Mouse (Mus musculus) urinary bladder, postnatal 10 days (tissue): ENCODE measurements at regions not wholly inside any gene's neighbourhood (a gene's known extent, or its start where the extent isn't known, plus 50 kb on each side); places are given as distances from the start of the nearest gene placed in this dataset.
A peak's percentile ranks its signal among the peaks of the same experiment; 100 is the strongest.
"Not testable (repeated sequence)": the region's sequence is repeated elsewhere in the genome, so short reads cannot be mapped to it uniquely, and the experiment has no call there.

Source experiments
- DNase-seq: peaks from one replicate; pipeline ENCODE4 v3.0.0; 2022; ENCODE audit warnings: low spot score

GRCm38 (mm10) chr14:33691690-33692089 is 102.7 kb downstream of the Ptpn20 start:
- no peak for DNase-seq

- DNase-seq: no peak
Observed at GRCm38 (mm10) chr14:33694224-33694623, 105.2 kb downstream of the Ptpn20 start.

GRCm38 (mm10) chr14:33695362-33695982 is 106.5 kb downstream of the Ptpn20 start:
- DNase-seq: peak; percentile 24

GRCm38 (mm10) chr14:33696817-33697216 is 107.8 kb downstream of the Ptpn20 start:
- DNase-seq: no peak

- DNase-seq: no peak
Observed at GRCm38 (mm10) chr14:33699777-33700438, 110.9 kb downstream of the Ptpn20 start.

DNA sequence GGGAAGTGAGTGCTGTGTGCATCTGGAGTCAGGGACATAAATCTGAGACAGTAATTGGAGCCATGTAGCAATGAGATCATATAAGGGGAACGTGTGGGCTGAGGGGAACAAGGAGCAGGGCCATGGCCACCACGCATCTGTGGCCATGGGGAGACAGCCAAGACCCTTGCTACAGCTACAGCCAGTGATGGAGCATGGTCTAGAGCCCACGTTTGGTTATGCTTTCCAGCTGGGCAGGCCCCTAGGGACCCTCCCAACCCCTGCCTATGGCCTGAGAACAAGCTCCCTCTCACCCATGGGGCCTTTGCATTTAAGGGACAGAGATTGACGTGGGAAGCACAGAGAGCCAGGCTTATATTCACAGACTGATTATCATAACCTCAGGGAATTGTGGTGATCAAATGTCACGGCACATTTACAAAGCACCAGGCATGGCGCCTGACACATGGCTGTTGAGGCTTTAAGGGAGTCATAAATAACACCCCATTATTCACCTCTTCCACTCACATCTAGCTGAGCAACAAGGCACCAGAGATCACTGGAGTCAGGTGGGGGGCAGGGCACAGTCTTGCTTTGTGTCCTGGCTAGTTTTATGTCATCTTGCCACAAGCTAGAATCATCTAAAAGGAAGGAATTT is 118.8 kb downstream of the Ptpn20 start:
- no peak for DNase-seq

DNA sequence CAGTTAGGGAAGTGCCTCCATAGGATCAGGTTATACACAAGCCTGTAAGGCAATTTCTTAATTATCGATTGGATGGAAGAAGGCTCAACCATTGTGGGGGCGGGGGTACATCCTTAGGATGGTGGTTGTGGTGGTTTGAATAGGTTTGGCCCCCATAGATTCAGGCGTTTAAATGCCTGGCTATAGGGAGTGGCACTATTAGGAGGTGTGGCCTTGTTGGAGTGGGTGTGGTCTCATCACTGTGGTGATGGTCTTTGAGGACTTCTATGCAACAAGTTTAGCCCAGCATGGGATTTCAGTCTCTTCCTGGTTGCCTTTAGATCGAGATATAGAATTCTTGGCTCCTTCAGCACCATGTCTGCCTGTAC is 119.3 kb downstream of the Ptpn20 start:
- no peak for DNase-seq

DNA sequence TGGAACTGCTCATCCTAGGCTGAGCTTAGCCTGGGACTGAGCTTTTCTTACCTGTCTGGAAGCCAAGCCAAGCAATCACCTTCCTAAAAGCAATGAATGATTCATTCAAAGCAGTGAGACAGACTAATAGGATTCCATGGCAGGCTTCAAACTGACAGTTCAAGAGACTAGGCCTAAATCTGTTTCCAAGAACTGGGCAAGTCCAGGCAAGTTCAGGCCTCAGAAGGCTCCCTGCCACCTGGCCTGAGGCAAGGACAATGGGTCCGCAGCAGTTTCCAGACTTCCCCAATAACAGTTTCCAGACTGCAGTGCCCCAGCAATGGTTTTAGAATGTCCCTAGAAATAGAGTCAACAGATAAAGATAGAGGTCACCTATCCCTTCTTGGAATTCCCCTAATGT is 123.5 kb downstream of the Ptpn20 start:
- DNase-seq: no peak

- no peak for DNase-seq
Observed at GRCm38 (mm10) chr14:33719651-33720050, 130.6 kb downstream of the Ptpn20 start.

DNA sequence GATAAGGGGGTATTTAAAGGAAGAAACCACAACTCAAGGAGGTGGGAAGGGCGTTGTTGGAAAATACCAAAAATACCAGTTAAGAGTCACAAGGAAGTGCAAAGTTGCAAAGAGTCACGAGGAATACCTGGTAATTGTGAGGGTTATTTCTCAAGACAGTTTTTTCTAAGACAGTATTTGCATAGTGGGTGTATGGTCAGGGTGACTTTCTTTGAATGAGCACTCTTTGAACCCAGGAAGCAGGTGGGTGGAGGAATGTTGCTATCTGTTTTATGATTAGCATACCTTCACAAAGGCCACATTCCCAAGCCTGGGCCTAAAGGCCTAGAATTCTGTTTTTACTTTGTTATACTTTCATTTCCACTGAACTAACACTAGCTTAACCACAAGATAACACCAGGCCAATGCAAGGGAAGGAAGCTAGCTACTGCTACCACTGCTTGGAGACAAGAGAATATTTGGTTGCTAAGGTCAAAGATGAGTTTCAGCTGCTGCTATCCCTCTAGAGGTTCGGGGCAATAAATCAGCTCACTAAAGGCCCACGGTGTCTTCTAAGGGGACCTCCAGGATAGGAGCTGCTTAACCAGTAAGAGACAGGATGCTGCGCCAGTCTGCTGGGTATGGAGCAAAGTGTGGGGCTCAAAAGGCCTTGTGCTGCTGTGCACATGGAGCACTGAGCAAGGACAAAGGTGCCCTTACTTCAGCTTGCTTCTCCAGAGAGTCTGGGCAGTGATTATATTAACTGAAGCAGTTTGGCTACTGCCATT is 133.6 kb downstream of the Ptpn20 start:
- DNase-seq: not testable (repeated sequence)

DNA sequence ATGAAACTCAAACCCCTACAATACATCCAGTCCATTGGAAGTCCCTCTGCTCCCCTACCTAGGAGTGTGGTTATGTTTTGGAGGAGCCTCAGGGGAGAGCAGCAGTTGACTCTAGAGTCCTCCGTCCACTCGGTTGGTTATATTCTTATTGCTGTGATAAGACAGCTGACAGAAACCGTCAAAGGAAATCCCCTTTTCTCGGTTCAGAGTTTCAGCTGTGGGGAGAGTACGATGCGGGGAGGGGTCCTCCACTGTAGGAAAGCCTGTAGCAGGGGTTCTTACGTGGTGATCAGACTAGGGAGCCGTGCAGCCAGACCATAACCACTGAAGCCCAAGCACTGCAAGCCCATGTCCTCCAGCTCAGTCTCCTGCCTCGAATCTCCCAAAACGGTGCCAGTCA is 137.5 kb downstream of the Ptpn20 start:
- DNase-seq: no peak

GRCm38 (mm10) chr14:33729115-33729884 is 140.3 kb downstream of the Ptpn20 start:
- no peak for DNase-seq

GRCm38 (mm10) chr14:33732698-33733097 is 143.7 kb downstream of the Ptpn20 start:
- no peak for DNase-seq

GRCm38 (mm10) chr14:33734446-33735043 is 145.5 kb downstream of the Ptpn20 start:
- DNase-seq: no peak

GRCm38 (mm10) chr14:33735653-33736052 is 146.6 kb downstream of the Ptpn20 start:
- DNase-seq: no peak

DNA sequence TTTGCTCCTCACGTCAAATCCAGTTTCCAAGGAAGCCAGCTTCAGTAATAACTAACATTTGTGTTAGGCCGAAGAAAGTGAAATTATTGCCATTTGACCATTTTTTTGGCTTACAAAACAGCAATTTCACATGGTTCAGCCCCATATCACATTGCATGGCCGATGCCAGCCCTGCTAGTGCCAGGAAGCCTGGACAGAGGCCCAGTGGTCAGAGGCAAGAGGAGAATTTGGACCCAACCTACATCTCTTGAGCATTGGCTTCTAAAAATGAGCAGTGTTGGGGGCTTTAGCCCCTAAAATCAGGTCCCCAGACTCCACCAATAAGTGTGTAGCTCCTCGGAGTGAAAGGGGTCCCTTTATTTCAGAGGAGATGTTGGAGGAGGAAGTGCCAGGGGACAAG is 157.2 kb downstream of the Ptpn20 start:
- no peak for DNase-seq

DNA sequence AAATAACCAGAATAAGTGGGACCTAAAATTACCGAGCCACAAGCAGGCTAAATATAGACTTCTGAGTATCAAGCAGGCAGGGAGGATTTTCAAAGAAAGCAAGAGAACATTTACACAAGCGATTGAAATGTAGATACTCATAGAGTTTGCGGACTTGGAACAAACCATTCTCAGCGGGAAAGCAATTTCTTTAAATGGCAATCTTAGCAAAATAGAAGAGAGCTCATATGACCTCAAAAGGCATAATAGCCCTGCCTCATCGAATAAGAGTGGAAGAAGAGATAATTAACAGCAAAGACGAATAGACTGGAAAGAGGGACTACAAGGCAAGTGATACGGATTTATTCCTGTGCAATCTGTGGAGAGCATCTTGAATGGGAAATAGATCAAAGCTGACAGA is 163.7 kb upstream of the Gdf10 start:
- DNase-seq: no peak

DNA sequence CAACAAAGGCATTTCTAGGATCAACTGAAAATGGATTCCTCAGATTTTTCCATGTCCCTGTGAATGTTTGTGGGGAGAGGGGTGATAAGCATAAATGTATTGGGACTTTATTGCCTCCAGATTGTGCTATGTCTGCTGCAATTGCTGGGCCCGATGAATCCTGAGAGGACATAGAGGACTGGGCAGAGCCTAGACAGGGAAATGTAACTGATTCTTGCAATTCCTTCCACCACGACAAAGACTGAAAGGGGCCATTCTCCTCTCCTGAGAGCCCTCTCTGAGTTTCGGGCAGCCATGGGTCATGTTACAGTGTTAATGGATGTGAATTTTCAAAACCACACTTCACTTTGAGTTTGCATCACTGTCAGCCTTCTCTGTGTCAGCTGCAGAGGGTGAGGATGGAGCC is 159.7 kb upstream of the Gdf10 start:
- DNase-seq: no peak

DNA sequence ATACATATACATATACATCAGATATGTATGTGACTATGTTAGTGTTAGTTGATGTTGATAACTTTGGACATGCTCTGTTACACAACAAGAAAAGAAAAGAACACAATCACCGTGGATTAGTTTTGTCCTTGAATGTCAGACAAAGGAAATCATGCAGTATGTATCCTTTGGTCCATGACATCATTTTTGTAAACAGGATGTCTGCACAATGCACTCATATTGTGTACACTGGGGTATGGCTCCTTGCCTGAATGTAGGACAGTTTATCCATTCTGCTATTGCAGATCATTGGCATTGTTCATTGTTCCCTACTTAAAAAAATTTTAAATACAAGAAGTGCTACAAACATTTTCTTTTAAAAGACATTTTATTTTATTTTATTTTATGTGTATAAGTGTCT is 157.6 kb upstream of the Gdf10 start:
- no peak for DNase-seq

DNA sequence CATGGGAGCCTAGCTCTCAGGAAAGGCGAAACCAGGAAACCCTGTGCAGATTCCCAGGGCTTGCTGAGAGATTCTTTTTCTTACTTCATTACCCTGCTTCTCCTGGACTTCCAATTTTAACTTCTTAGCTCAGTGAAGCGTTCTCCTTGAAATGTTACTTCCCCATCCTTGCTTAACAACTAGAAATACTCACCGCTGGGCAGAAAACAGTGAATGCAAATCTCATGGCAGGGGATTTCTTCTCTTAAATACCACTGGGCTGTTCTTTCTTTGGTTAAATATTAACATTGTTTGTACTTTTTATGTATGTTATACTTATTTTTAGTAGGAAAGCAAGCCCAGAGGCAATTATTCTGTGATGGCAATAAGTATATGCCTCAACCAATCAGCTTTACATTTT is 151.0 kb upstream of the Gdf10 start:
- no peak for DNase-seq

DNA sequence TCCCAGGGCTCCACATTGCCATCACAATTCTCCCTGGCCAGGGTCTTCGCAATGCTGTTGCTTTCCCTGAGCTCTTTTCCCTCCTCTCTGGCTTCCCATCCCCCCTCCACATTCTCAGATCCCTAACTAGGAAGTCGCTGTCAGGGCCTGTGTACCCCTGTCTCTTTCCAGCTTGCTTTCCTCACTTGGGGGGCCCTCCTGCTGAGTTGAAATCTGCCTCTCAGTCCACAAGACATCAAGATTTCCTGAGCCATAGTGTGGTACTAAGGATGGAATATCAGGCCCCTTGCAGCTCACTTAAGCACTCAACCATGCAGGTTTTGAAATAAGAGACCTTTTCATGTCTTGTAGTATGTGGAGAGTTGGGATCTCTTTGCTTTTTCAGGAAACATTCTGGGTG is 133.8 kb upstream of the Gdf10 start:
- no peak for DNase-seq

DNA sequence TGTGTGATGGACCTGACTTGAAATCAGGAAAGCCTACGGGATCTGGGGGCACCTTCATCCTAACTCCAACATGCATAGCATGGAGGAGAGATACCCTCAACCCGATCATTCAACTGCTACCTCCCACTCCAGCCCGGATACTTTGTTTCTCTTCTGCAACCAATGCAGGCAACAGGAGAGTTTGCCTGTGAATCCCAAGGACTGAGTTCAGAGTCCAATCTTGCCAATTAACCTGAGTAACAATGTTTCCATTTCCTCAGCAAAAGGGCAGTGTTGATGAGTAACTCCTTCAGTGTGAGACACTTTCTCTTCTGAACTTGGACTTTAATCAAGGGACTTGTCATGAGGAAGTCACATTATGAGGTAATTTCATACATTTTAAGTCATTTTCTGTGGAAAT is 129.1 kb upstream of the Gdf10 start:
- no peak for DNase-seq
